Mouse (Mus musculus): ENCODE measurements around the gene Zfp947. TPM values are rescaled to one million over a fixed set of nuclear protein-coding genes. Genes with fewer than 3 reads are reported as not detected.
A peak's percentile ranks its signal among the peaks of the same experiment; 100 is the strongest.
"Not testable (repeated sequence)": the region's sequence is repeated elsewhere in the genome, so short reads cannot be mapped to it uniquely, and the experiment has no call there.

Zfp947 gene
- 4.1 and 4.5 TPM in 2 replicates for polyA plus RNA-seq (2014; fragmentation: Nextera tagmentation; extraction: Ambion mirVana)

DNA sequence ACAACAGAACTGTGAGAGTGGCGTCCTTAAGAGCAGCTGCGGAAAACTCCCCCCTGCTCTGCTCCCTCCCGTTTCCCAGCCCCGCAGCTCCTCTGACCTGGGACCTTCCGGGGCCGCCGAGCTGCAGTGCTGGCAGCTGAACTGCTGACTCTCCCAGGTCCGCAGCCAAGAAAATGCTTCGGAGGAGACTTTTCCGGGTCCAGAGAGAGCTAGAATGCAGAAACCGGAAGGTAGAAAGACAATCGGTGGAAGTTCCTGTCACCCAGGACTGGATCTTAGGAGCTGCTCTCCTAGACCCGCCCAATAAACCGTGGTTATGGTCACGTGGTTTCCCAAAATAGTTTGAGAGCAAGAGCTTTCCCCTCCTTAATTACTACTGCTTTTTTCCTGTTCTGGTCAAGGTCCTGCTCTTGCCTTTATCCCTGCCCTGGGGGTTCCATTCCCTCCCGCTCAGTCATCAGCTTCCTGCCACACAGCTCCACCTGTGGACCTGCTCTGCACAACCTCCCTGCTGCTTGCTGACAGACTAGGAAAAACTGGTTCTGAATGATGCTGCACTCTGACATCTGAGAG lies at the start of gene Zfp947:
Gene Zfp947 (minus strand): TSS at position 469 of the 573 bp plus-strand sequence.
- peak; percentile 90 for ATAC-seq (ENCODE audit: insufficient number of reproducible peaks, insufficient read depth, low FRiP score, low read depth)
- under 1% methylated on average over 16 of the region's 16 CpGs for WGBS
- H3K4me3 ChIP-seq (ENCODE audit: low read depth, low read length) = peak within 1 kb of the TSS; percentile 43

DNA sequence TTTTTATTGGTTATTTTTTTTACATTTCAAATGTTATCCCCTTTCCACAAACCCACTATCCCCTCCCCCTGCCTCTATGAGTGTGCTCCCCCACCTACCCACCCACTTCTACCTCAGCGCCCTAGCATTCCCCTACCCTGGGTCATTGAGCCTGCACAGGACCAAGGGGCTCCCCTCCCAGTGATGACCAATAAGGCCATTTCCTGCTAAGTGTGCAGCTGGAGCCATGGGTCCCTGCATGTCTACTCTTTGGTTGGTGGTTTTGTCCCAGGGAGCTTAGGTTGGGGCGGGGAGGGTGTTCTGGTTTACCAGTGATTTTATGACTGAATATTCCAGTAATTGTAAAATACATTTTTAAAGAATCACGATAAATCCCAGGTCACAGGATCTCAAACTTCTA lies 686 bp downstream of the Zfp947 start:
- Histone ChIP-seq H3K4me3 (ENCODE audit: low read depth, low read length) (peak overlapping the region; percentile 43), H3K4me2 (replicated peaks; ENCODE audit: low read depth, low read length) (peak overlapping the region; percentile 37), H3K27ac (ENCODE audit: low read length) (peak overlapping the region; percentile 58; the same call in 1 of the 2 replicates)
- H3K4me1 ChIP-seq (ENCODE audit: control insufficient read depth, insufficient read depth, low read length); H3K36me3 ChIP-seq (ENCODE audit: control insufficient read depth, insufficient read depth, low read length); H3K27me3 ChIP-seq (ENCODE audit: control insufficient read depth, insufficient read depth, low read length); H3K9me3 ChIP-seq (ENCODE audit: control insufficient read depth, low read depth, low read length); H3K9ac ChIP-seq (replicated peaks; ENCODE audit: low read depth, low read length): not testable (repeated sequence)
- ATAC-seq (ENCODE audit: insufficient number of reproducible peaks, insufficient read depth, low FRiP score, low read depth) = peak; percentile 50; the same call in 1 of the 2 replicates
- 5% methylated on average over 3 of the region's 3 CpGs for WGBS

More for the DNA sequence above, at the start of gene Zfp947:
- H3K9me3 ChIP-seq (ENCODE audit: control insufficient read depth, low read depth, low read length); H3K4me1 ChIP-seq (ENCODE audit: control insufficient read depth, insufficient read depth, low read length); H3K36me3 ChIP-seq (ENCODE audit: control insufficient read depth, insufficient read depth, low read length); H3K9ac ChIP-seq (replicated peaks; ENCODE audit: low read depth, low read length); H3K27me3 ChIP-seq (ENCODE audit: control insufficient read depth, insufficient read depth, low read length): not testable (repeated sequence)
- Histone ChIP-seq H3K27ac (ENCODE audit: low read length) (peak within 1 kb of the TSS; percentile 58; the same call in 1 of the 2 replicates), H3K4me2 (replicated peaks; ENCODE audit: low read depth, low read length) (peak within 1 kb of the TSS; percentile 37)

DNA sequence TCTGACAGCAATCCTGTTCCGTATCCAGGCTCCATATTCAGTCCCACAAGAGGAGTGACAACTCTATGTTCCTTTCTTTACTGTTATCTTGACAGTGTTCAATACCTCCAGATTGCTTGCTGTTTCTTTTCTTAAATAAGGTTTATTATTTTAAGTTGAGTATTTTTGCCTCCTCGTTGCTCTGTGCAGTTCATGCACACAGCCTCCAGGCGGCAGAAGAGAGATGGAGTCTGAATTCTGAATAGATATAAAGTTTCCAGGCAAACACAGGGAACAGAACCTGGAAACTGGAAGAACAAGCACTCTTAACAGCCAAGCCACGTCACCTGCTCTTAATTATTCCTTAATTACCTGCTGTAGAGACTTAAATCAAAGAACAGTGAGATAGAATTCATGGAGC lies 12.0 kb downstream of the Zfp947 start:
- not testable (repeated sequence) for ATAC-seq (ENCODE audit: insufficient number of reproducible peaks, insufficient read depth, low FRiP score, low read depth); H3K27ac ChIP-seq (ENCODE audit: low read length); H3K4me3 ChIP-seq (ENCODE audit: low read depth, low read length); H3K9me3 ChIP-seq (ENCODE audit: control insufficient read depth, low read depth, low read length); H3K4me1 ChIP-seq (ENCODE audit: control insufficient read depth, insufficient read depth, low read length); H3K36me3 ChIP-seq (ENCODE audit: control insufficient read depth, insufficient read depth, low read length); H3K4me2 ChIP-seq (replicated peaks; ENCODE audit: low read depth, low read length); H3K27me3 ChIP-seq (ENCODE audit: control insufficient read depth, insufficient read depth, low read length); H3K9ac ChIP-seq (replicated peaks; ENCODE audit: low read depth, low read length)
- 70% methylated on average over 2 of the region's 4 CpGs for WGBS

DNA sequence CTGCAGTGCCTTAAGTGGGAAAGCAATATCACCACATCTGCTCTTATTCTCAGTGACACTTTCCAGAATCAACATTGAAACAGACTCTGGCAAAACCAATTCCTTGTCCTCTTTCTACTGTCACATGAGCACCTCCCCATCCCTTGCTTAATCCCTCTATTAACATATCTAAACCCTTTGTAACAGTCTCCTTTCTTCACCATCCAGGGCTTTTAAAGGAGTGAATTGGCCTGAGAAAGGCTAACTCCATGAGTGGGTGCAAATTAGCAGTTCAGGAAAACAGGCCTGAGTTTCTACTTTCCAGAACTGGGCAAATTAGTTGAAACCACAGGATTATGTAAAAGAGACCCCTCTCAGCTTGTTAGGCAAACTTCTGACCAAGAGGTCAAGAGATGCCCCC lies 47.2 kb downstream of the Zfp947 start:
- no peak for ATAC-seq (ENCODE audit: insufficient number of reproducible peaks, insufficient read depth, low FRiP score, low read depth)
- H3K27me3 ChIP-seq (ENCODE audit: control insufficient read depth, insufficient read depth, low read length) = no peaks in the 10 kb centered on the region
- H3K9ac ChIP-seq (replicated peaks; ENCODE audit: low read depth, low read length) = no peak overlapping the region
- H3K9me3 ChIP-seq (ENCODE audit: control insufficient read depth, low read depth, low read length) = no peaks in the 10 kb centered on the region
- no peaks in the 10 kb centered on the region for H3K36me3 ChIP-seq (ENCODE audit: control insufficient read depth, insufficient read depth, low read length)
- no peak overlapping the region for H3K4me3 ChIP-seq (ENCODE audit: low read depth, low read length)
- no peak overlapping the region for H3K4me2 ChIP-seq (replicated peaks; ENCODE audit: low read depth, low read length)
- H3K27ac ChIP-seq (ENCODE audit: low read length) = no peak overlapping the region
- H3K4me1 ChIP-seq (ENCODE audit: control insufficient read depth, insufficient read depth, low read length) = no peaks in the 10 kb centered on the region

Other genes starting within 250 kb of the Zfp947 start
- 27.4 and 27.7 TPM in 2 replicates for gene Zfp942, start 203.7 kb downstream of the Zfp947 start, polyA plus RNA-seq (2014; fragmentation: Nextera tagmentation; extraction: Ambion mirVana)
- gene Zfp943, start 203.6 kb downstream of the Zfp947 start, polyA plus RNA-seq (2014; fragmentation: Nextera tagmentation; extraction: Ambion mirVana) = 19.2 and 21.3 TPM in 2 replicates
- 3.6 and 4.6 TPM in 2 replicates for gene Zfp994, start 59.4 kb upstream of the Zfp947 start, polyA plus RNA-seq (2014; fragmentation: Nextera tagmentation; extraction: Ambion mirVana)
- 15.3 and 15.5 TPM in 2 replicates for gene CT030661.1, start 148.6 kb upstream of the Zfp947 start, polyA plus RNA-seq (2014; fragmentation: Nextera tagmentation; extraction: Ambion mirVana)
- gene Zfp944, start 195.2 kb upstream of the Zfp947 start, polyA plus RNA-seq (2014; fragmentation: Nextera tagmentation; extraction: Ambion mirVana) = 14.6 and 15.7 TPM in 2 replicates
- gene Zfp758, start 195.3 kb upstream of the Zfp947 start, polyA plus RNA-seq (2014; fragmentation: Nextera tagmentation; extraction: Ambion mirVana) = 11.1 and 13.4 TPM in 2 replicates

All from stomach, embryonic 14.5 days (tissue).